Comparison of ENCODE assay signal across 1 mouse cellular context in genomic region chr17:23700079-23700478, GRCm38 (mm10).
TF ChIP-seq lines count a peak whose summit lies in the region.

No protein-coding gene starts in this region.

TF ChIP-seq in CH12.LX, 34 proteins besides CTCF, POLR2A, EP300 and RAD21:
- TF ChIP-seq SIN3A (IDR thresholded peaks at IDR 0.05; ENCODE audit: low read length): no peak
- TF ChIP-seq ZKSCAN1 (IDR thresholded peaks at IDR 0.05; ENCODE audit: borderline replicate concordance, low read depth, low read length): no peak
- TF ChIP-seq E2F4 (IDR thresholded peaks at IDR 0.05; ENCODE audit: insufficient replicate concordance, low read depth, low read length): no peak
- peak; percentile 23; the same call in 1 of the 2 replicates for TF ChIP-seq CHD2 (IDR thresholded peaks at IDR 0.05; ENCODE audit: low read length)
- TF ChIP-seq MAX (IDR thresholded peaks at IDR 0.05; ENCODE audit: low read length): no peak
- TF ChIP-seq MAZ (IDR thresholded peaks at IDR 0.05; ENCODE audit: low read depth, low read length): no peak
- no peak for TF ChIP-seq MYC (IDR thresholded peaks at IDR 0.05; ENCODE audit: low read depth, low read length)
- TF ChIP-seq BHLHE40 (IDR thresholded peaks at IDR 0.05; ENCODE audit: low read depth, low read length): no peak
- TF ChIP-seq SMC3 (IDR thresholded peaks at IDR 0.05; ENCODE audit: low read depth, low read length): peak; percentile 61
- no peak for TF ChIP-seq CHD1 (IDR thresholded peaks at IDR 0.05; ENCODE audit: low read depth, low read length)
- TF ChIP-seq NRF1 (IDR thresholded peaks at IDR 0.05; ENCODE audit: low read depth, low read length): 0 out of 2 replicates have a peak, but pooled peaks have one; percentile 17
